Mouse (Mus musculus) kidney, adult 2 months (tissue): ENCODE measurements around the gene Rps6kb1.

Source experiments
- CTCF ChIP-seq: fragments of 200-500 bp; conservative IDR thresholded peaks from 2 replicates; pipeline ENCODE4 v1.5.1; 2011; ENCODE audit warnings: low read depth, mild to moderate bottlenecking, control low read depth, low read length, moderate library complexity, mixed read lengths; ENCODE audit not compliant: insufficient read depth, insufficient read length
- POLR2A ChIP-seq: fragments of 200-500 bp; IDR thresholded peaks from one replicate; pipeline ENCODE4 v1.6.1; 2011; ENCODE audit warnings: low read depth, low read length, control low read depth

GRCm38 (mm10) chr11:86484910-86485510 lies 59.6 kb downstream of the Rps6kb1 start:
- TF ChIP-seq POLR2A, result no peak
- TF ChIP-seq CTCF, result no peak
